Mouse (Mus musculus) liver, embryonic 12.5 days (tissue): ENCODE measurements around the gene Mrpl45. TPM values are rescaled to one million over a fixed set of nuclear protein-coding genes. Genes with fewer than 3 reads are reported as not detected.

ENCODE experiments used
- polyA plus RNA-seq: library from polyadenylated mRNA; unstranded; fragments of >200 nt; fragmentation: Nextera tagmentation; extraction: Ambion mirVana; gene quantifications from 2 replicates; pipeline ENCODE4 v1.2.1, GENCODE M21; 2016

Gene Mrpl45
- polyA plus RNA-seq, 1 experiment from 2014 or later = 44.0 TPM

Other genes with a start within 250 kb of the Mrpl45 start
- gene Tbx21, start 200.4 kb upstream of the Mrpl45 start, polyA plus RNA-seq = not detected in 2 replicates
- 3.6 and 4.0 TPM in 2 replicates for gene Tbkbp1, start 164.2 kb upstream of the Mrpl45 start, polyA plus RNA-seq
- gene Kpnb1, start 127.8 kb upstream of the Mrpl45 start, polyA plus RNA-seq = 38.5 and 39.3 TPM in 2 replicates
- 27.1 and 31.3 TPM in 2 replicates for gene Npepps, start 35.1 kb upstream of the Mrpl45 start, polyA plus RNA-seq
- gene Gpr179, start 36.4 kb downstream of the Mrpl45 start, polyA plus RNA-seq = 0.02 TPM in 1 of 2 replicates, not detected in the other
- 1.9 and 2.1 TPM in 2 replicates for gene Socs7, start 46.8 kb downstream of the Mrpl45 start, polyA plus RNA-seq
- 17.3 and 19.7 TPM in 2 replicates for gene Arhgap23, start 99.8 kb downstream of the Mrpl45 start, polyA plus RNA-seq
- 1.3 and 1.4 TPM in 2 replicates for gene 4933428G20Rik, start 184.6 kb downstream of the Mrpl45 start, polyA plus RNA-seq